Mouse (Mus musculus) CH12.LX (cell line): ENCODE measurements around the gene Isoc2a. TPM values are rescaled to one million over a fixed set of nuclear protein-coding genes. Genes with fewer than 3 reads are reported as not detected.

Source experiments
- DNase-seq: peaks from one replicate; pipeline ENCODE4 v3.0.0-alpha.2; 2013; ENCODE audit errors: extremely low read depth
- H3K27ac ChIP-seq: 2 replicates; pipeline ENCODE4 v1.5.1; 2012; ENCODE audit warnings: low read depth, mild to moderate bottlenecking, control low read depth, moderate library complexity; ENCODE audit not compliant: insufficient read depth
- H3K27me3 ChIP-seq: replicated peaks from 2 replicates; pipeline ENCODE3; 2012; ENCODE audit warnings: inconsistent platforms
- H3K36me3 ChIP-seq, 2 experiments: replicated peaks in 1 of 2; 2 replicates each; pipeline versions ENCODE3 to v1.6.1; 2012; ENCODE audit warnings: inconsistent platforms in 1 of 2, low read length in 1 of 2, mild to moderate bottlenecking in 1 of 2, mixed read lengths in 1 of 2, moderate library complexity in 1 of 2; ENCODE audit not compliant: control insufficient read depth in 1 of 2, insufficient read depth in 1 of 2
- H3K4me1 ChIP-seq, 2 experiments: 2 replicates each; pipeline ENCODE4 v1.6.1; 2012; ENCODE audit warnings: inconsistent platforms in 1 of 2, moderate library complexity in 1 of 2; ENCODE audit not compliant: insufficient read depth in 2 of 2, control insufficient read depth in 1 of 2
- H3K4me2 ChIP-seq: 2 replicates; pipeline ENCODE4 v1.6.1; 2012; ENCODE audit warnings: low read depth, mild to moderate bottlenecking, control low read depth; ENCODE audit not compliant: poor library complexity, insufficient read depth, severe bottlenecking
- H3K4me3 ChIP-seq, 3 experiments: fragments of 150-350 bp in 1 of 3; sonication (generic) in 1 of 3; replicated peaks in 1 of 3; 2 replicates each; pipeline versions ENCODE3 to v1.5.1; 2011 to 2012; ENCODE audit warnings: low read depth in 2 of 3, low read length in 2 of 3, mild to moderate bottlenecking in 2 of 3, moderate library complexity in 2 of 3, control low read depth in 1 of 3, improper control_type of control experiment in 1 of 3, inconsistent platforms in 1 of 3, mixed read lengths in 1 of 3; ENCODE audit not compliant: poor library complexity in 1 of 3
- H3K79me2 ChIP-seq: replicated peaks from 2 replicates; pipeline ENCODE4 v1.6.1; 2012; ENCODE audit warnings: mild to moderate bottlenecking, moderate library complexity; ENCODE audit not compliant: control insufficient read depth, poor library complexity, insufficient read depth, severe bottlenecking; ENCODE audit errors: extremely low read depth
- H3K9ac ChIP-seq: 2 replicates; pipeline ENCODE4 v1.6.1; 2012; ENCODE audit warnings: low read depth, mild to moderate bottlenecking, control low read depth, moderate library complexity; ENCODE audit not compliant: insufficient read depth
- H3K9me3 ChIP-seq: replicated peaks from 2 replicates; pipeline ENCODE3; 2012; ENCODE audit warnings: low read length, inconsistent platforms, mixed read lengths
- BHLHE40 ChIP-seq: IDR thresholded peaks from 2 replicates; pipeline ENCODE4 v1.6.1; 2011; ENCODE audit warnings: mild to moderate bottlenecking, low read depth, low read length, improper control_type of control experiment
- CHD1 ChIP-seq: IDR thresholded peaks from 2 replicates; pipeline ENCODE4 v1.6.1; 2012; ENCODE audit warnings: low read depth, low read length, improper control_type of control experiment, inconsistent platforms
- CHD2 ChIP-seq: IDR thresholded peaks from 2 replicates; pipeline ENCODE4 v1.6.1; 2011; ENCODE audit warnings: low read length, improper control_type of control experiment
- CTCF ChIP-seq, 2 experiments: IDR thresholded peaks in 1 of 2; conservative IDR thresholded peaks in 1 of 2; 2 replicates each; pipeline ENCODE4 v1.5.1; 2011 to 2012; ENCODE audit warnings: low read depth in 2 of 2, low read length in 2 of 2, improper control_type of control experiment in 1 of 2, inconsistent platforms in 1 of 2, mild to moderate bottlenecking in 1 of 2, moderate library complexity in 1 of 2
- E2F4 ChIP-seq: IDR thresholded peaks from 2 replicates; pipeline ENCODE4 v1.6.1; 2011; ENCODE audit warnings: low read depth, low read length, improper control_type of control experiment; ENCODE audit not compliant: insufficient replicate concordance
- GABPA ChIP-seq: IDR thresholded peaks from 2 replicates; pipeline ENCODE4 v1.6.1; 2012; ENCODE audit warnings: low read depth, low read length, improper control_type of control experiment, inconsistent platforms; ENCODE audit not compliant: insufficient replicate concordance
- KAT2A ChIP-seq: IDR thresholded peaks from 2 replicates; pipeline ENCODE4 v1.6.1; 2012; ENCODE audit warnings: low read length, improper control_type of control experiment, inconsistent platforms; ENCODE audit not compliant: insufficient replicate concordance
- MAZ ChIP-seq: IDR thresholded peaks from 2 replicates; pipeline ENCODE4 v1.6.1; 2012; ENCODE audit warnings: low read depth, mild to moderate bottlenecking, inconsistent platforms, low read length, improper control_type of control experiment, moderate library complexity
- MEF2A ChIP-seq: IDR thresholded peaks from 2 replicates; pipeline ENCODE4 v1.6.1; 2014; ENCODE audit warnings: low read depth, mild to moderate bottlenecking, inconsistent platforms, low read length, improper control_type of control experiment, borderline replicate concordance
- NRF1 ChIP-seq: IDR thresholded peaks from 2 replicates; pipeline ENCODE4 v1.6.1; 2014; ENCODE audit warnings: low read depth, mild to moderate bottlenecking, inconsistent platforms, low read length, improper control_type of control experiment, moderate library complexity
- SMC3 ChIP-seq: IDR thresholded peaks from 2 replicates; pipeline ENCODE4 v1.6.1; 2011; ENCODE audit warnings: low read depth, low read length, improper control_type of control experiment
- TCF12 ChIP-seq: IDR thresholded peaks from 2 replicates; pipeline ENCODE4 v1.6.1; 2014; ENCODE audit warnings: low read depth, mild to moderate bottlenecking, inconsistent platforms, low read length, improper control_type of control experiment
- USF1 ChIP-seq: IDR thresholded peaks from 2 replicates; pipeline ENCODE4 v1.6.1; 2014; ENCODE audit warnings: low read depth, mild to moderate bottlenecking, inconsistent platforms, low read length, improper control_type of control experiment
- ZKSCAN1 ChIP-seq: IDR thresholded peaks from 2 replicates; pipeline ENCODE4 v1.6.1; 2012; ENCODE audit warnings: low read depth, inconsistent platforms, low read length, improper control_type of control experiment, borderline replicate concordance
- dilution Hi-C: fragments of 300-500 bp; cut with MboI; formaldehyde crosslinking; loops from 2 replicates; pipeline ENCODE4 v1.14.3; 2020; ENCODE audit warnings: low sequenced_read_pairs; ENCODE audit not compliant: extremely low pct_unique_long_range_greater_than_20kb, extremely low pct_ligation_motif_present
- in situ Hi-C: fragments of 300-500 bp; cut with MboI; formaldehyde crosslinking; loops from 3 replicates; pipeline ENCODE4 v1.14.3; 2019; ENCODE audit warnings: low sequenced_read_pairs, low pct_ligation_motif_present, low pct_unique_long_range_greater_than_20kb, mixed read lengths
- polyA plus RNA-seq: library from polyadenylated mRNA; unstranded; fragments of >175 nt; gene quantifications from 2 replicates; pipeline ENCODE4 v1.2.1, GENCODE M21; 2012; ENCODE audit warnings: low read depth; ENCODE audit not compliant: insufficient read length
- total RNA-seq, 2 experiments: library from RNA; depleted of rRNA; stranded (reverse); fragments of 300-350 nt in 1 of 2; fragments of >200 nt in 1 of 2; gene quantifications; 2 replicates each; pipeline ENCODE4 v1.2.3; 2012 to 2014

The Isoc2a gene
- total and polyA plus RNA-seq, 3 experiments, result 8.4 to 15.4 (median 12.9) TPM

DNA sequence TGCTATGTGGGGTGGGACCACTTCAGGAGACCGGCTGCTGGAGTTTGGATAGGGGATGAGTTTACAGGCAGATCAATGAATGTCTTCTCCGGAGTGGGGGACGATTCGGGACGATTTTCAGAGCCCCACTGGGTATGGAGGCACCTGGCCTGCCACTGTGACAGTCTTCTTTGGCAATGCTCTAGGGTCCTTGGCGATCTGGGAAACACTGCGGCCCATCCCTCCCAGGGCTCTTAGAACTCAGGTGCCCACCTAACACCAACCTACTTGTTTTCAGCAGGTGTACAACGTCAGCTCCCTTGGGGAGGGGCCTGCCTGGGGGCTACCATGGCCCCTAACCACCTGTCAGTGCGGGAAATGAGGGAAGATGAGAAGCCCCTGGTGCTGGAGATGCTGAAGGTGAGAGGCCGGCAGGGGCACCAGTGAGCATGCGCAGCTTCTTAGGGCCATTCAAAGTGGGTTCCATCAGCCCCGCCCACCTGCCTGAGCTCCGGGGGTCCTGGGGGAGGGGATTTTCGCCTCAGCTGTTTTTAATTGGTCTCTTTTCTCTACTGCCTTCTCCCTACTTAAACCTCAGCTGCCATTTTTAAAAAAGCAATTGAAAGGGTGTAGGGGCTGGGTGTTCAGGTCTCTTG lies 46.1 kb downstream of the Isoc2a start:
- Histone ChIP-seq H3K4me2 (no peak overlapping the region), H3K27me3 (no peaks in the 10 kb centered on the region), H3K4me3 (no peak overlapping the region), H3K36me3 (peaks cover 26 to 38% of the 10 kb centered on the region in 2 experiments), H3K27ac (no peak overlapping the region), H3K79me2 (no peaks in the 10 kb centered on the region), H3K9me3 (no peaks in the 10 kb centered on the region), H3K9ac (no peak overlapping the region), H3K4me1 (peaks cover 5 to 23% of the 10 kb centered on the region in 2 experiments)
- DNase-seq, result no peak
- TF ChIP-seq NRF1 (peak; percentile 50), CHD2 (no peak), CTCF (conservative IDR thresholded peaks at IDR 0.05 in 1 of 2, IDR thresholded peaks at IDR 0.05 in 1 of 2; ENCODE audit: low read depth in 2 of 2, low read length in 2 of 2) (peak in 1 of 2 experiments; percentile 23; a peak in 2 of 4 replicates)
- in situ Hi-C loops (no loop called here), dilution Hi-C loops (no loop called here)

- Histone ChIP-seq H3K27ac (no peak overlapping the region), H3K36me3 (peaks cover 21 to 31% of the 10 kb centered on the region in 2 experiments), H3K27me3 (no peaks in the 10 kb centered on the region), H3K4me3 (no peak overlapping the region), H3K79me2 (no peaks in the 10 kb centered on the region), H3K9me3 (no peaks in the 10 kb centered on the region), H3K4me2 (no peak overlapping the region), H3K9ac (no peak overlapping the region), H3K4me1 (peaks cover 5 to 23% of the 10 kb centered on the region in 2 experiments)
- in situ Hi-C loops (no loop called here), dilution Hi-C loops (no loop called here)
- TF ChIP-seq TCF12 (no peak), MAZ (no peak), USF1 (no peak), MEF2A (no peak), CHD1 (no peak), BHLHE40 (no peak), KAT2A (no peak), E2F4 (no peak)
- DNase-seq, result no peak
Observed at GRCm38 (mm10) chr7:4923586-4924364, 46.8 kb downstream of the Isoc2a start.

DNA sequence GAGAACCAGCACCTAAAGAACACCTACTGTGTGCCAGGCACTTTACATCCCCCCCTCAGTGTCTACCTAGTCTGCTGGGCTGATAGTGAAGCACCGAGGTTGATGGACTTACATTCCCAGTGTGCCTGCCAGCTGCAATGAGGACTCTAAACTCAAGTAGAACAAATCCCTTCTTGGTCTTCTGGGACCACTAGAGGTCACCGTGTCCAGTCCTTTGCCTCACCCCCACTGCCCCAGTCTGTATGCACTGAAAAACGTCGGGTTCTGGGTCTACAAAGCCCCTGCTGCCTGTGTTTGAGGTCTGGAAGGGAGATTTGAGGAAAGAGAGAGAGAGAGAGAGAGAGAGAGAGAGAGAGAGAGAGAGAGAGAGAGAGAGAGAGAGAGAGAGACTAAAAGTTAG lies 47.5 kb downstream of the Isoc2a start:
- dilution Hi-C loops (no loop called here), in situ Hi-C loops (no loop called here)
- H3K4me3 ChIP-seq, result no peak overlapping the region
- TF ChIP-seq GABPA (no peak), ZKSCAN1 (peak; percentile 50), SMC3 (no peak)
- TF ChIP-seq, all 38 proteins: peak for 1
- Histone ChIP-seq H3K27ac (no peak overlapping the region), H3K4me1 (peaks cover 5 to 23% of the 10 kb centered on the region in 2 experiments), H3K79me2 (no peaks in the 10 kb centered on the region), H3K36me3 (peaks cover 15 to 24% of the 10 kb centered on the region in 2 experiments), H3K4me2 (no peak overlapping the region), H3K9me3 (no peaks in the 10 kb centered on the region), H3K27me3 (no peaks in the 10 kb centered on the region), H3K9ac (no peak overlapping the region)
- no peak for DNase-seq
